Mouse (Mus musculus) gastrocnemius, postnatal 10 days (tissue): ENCODE measurements around the gene Nfatc2. TPM values are rescaled to one million over a fixed set of nuclear protein-coding genes. Genes with fewer than 3 reads are reported as not detected.

Experiments
- DNase-seq: peaks from one replicate; pipeline ENCODE4 v3.0.0; 2021; ENCODE audit warnings: mixed read lengths
- total RNA-seq, 2 experiments: library from RNA; stranded (reverse); gene quantifications; 2 replicates each; pipeline ENCODE4 v1.2.3; 2021

Nfatc2 gene
- total RNA-seq, 2 experiments from 2014 or later: 8.2 to 12.7 TPM

GRCm38 (mm10) chr2:168488158-168488925 lies 113.1 kb downstream of the Nfatc2 start:
- no peak for DNase-seq

GRCm38 (mm10) chr2:168481121-168481520 lies 120.3 kb downstream of the Nfatc2 start:
- no peak for DNase-seq

GRCm38 (mm10) chr2:168480692-168481091 lies 120.8 kb downstream of the Nfatc2 start:
- DNase-seq: peak; percentile 55

- no peak for DNase-seq
These were observed 121.5 kb downstream of the Nfatc2 start for GRCm38 (mm10) chr2:168479930-168480329.

GRCm38 (mm10) chr2:168478431-168478830 lies 123.0 kb downstream of the Nfatc2 start:
- peak; percentile 28 for DNase-seq

GRCm38 (mm10) chr2:168473496-168473895 lies 128.0 kb downstream of the Nfatc2 start:
- DNase-seq: no peak

- peak; percentile 70 for DNase-seq
These were observed 128.6 kb downstream of the Nfatc2 start for GRCm38 (mm10) chr2:168472899-168473298.

- peak; percentile 76 for DNase-seq
These were observed 132.4 kb downstream of the Nfatc2 start for GRCm38 (mm10) chr2:168469032-168469431.

- DNase-seq: no peak
These were observed 134.3 kb downstream of the Nfatc2 start for GRCm38 (mm10) chr2:168467166-168467565.

GRCm38 (mm10) chr2:168466066-168466465 lies 135.4 kb downstream of the Nfatc2 start:
- peak; percentile 34 for DNase-seq

- DNase-seq: peak; percentile 34
These were observed 135.8 kb downstream of the Nfatc2 start for GRCm38 (mm10) chr2:168465646-168466045.

- no peak for DNase-seq
These were observed 139.6 kb downstream of the Nfatc2 start for GRCm38 (mm10) chr2:168461865-168462264.

GRCm38 (mm10) chr2:168459627-168460026 lies 141.8 kb downstream of the Nfatc2 start:
- DNase-seq: no peak

- no peak for DNase-seq
These were observed 142.9 kb downstream of the Nfatc2 start for GRCm38 (mm10) chr2:168458583-168458982.

GRCm38 (mm10) chr2:168451714-168452708 lies 149.4 kb downstream of the Nfatc2 start:
- no peak for DNase-seq

GRCm38 (mm10) chr2:168450977-168451376 lies 150.5 kb downstream of the Nfatc2 start:
- peak; percentile 37 for DNase-seq

GRCm38 (mm10) chr2:168448054-168448453 lies 153.4 kb downstream of the Nfatc2 start:
- DNase-seq: no peak

- DNase-seq: no peak
These were observed 153.9 kb downstream of the Nfatc2 start for GRCm38 (mm10) chr2:168447601-168448000.

GRCm38 (mm10) chr2:168445211-168445810 lies 156.1 kb downstream of the Nfatc2 start:
- DNase-seq: peak; percentile 68

- no peak for DNase-seq
These were observed 157.3 kb downstream of the Nfatc2 start for GRCm38 (mm10) chr2:168444126-168444525.

- DNase-seq: no peak
These were observed 160.0 kb downstream of the Nfatc2 start for GRCm38 (mm10) chr2:168441494-168441893.

- DNase-seq: no peak
These were observed 160.5 kb downstream of the Nfatc2 start for GRCm38 (mm10) chr2:168440918-168441328.
